Mouse (Mus musculus) hindbrain, postnatal 0 days (tissue): Measurements from ENCODE around the gene Fam171a2. TPM values are rescaled to one million over a fixed set of nuclear protein-coding genes. Genes with fewer than 3 reads are reported as not detected.

Experiments used
- ATAC-seq: fragments of 200-750 bp; cut with Nextera tagmentation; 2 replicates; pipeline ENCODE4 v1.8.0; 2017; ENCODE audit warnings: mild to moderate bottlenecking, moderate TSS enrichment, moderate library complexity
- DNase-seq: peaks from one replicate; pipeline ENCODE4 v3.0.0-alpha.2; 2015; ENCODE audit warnings: low spot score
- H3K27ac ChIP-seq: fragments of 300-500 bp; sonication (generic); 2 replicates; pipeline ENCODE4 v1.5.1; 2014; ENCODE audit warnings: mild to moderate bottlenecking
- H3K27me3 ChIP-seq: fragments of 300-500 bp; sonication (generic); 2 replicates; pipeline ENCODE4 v1.6.1; 2014; ENCODE audit warnings: low read length, mixed read lengths; ENCODE audit not compliant: insufficient read depth
- H3K36me3 ChIP-seq: fragments of 300-500 bp; sonication (generic); 2 replicates; pipeline ENCODE4 v1.6.1; 2014; ENCODE audit warnings: low read length, mixed read lengths; ENCODE audit not compliant: insufficient read depth
- H3K4me1 ChIP-seq: fragments of 300-500 bp; sonication (generic); 2 replicates; pipeline ENCODE4 v1.6.1; 2014; ENCODE audit warnings: antibody characterized with exemption, low read length, mixed read lengths; ENCODE audit not compliant: insufficient read depth
- H3K4me2 ChIP-seq: fragments of 300-500 bp; sonication (generic); 2 replicates; pipeline ENCODE4 v1.6.1; 2014; ENCODE audit warnings: low read depth, mild to moderate bottlenecking, low read length, moderate library complexity, mixed read lengths
- H3K4me3 ChIP-seq: fragments of 300-500 bp; sonication (generic); 2 replicates; pipeline ENCODE4 v1.5.1; 2014; ENCODE audit warnings: low read length
- H3K9ac ChIP-seq: fragments of 300-500 bp; sonication (generic); replicated peaks from 2 replicates; pipeline ENCODE4 v1.6.1; 2014; ENCODE audit warnings: mild to moderate bottlenecking, low read length, moderate library complexity, mixed read lengths
- H3K9me3 ChIP-seq: fragments of 300-500 bp; sonication (generic); 2 replicates; pipeline ENCODE4 v1.6.1; 2016; ENCODE audit warnings: low read length, mixed read lengths
- CTCF ChIP-seq: IDR thresholded peaks from 2 replicates; pipeline ENCODE4 v1.5.1; 2016; ENCODE audit warnings: antibody characterized with exemption, control low read depth, low read depth
- WGBS: fragments of 180-500 bp; shearing (Covaris S2); extraction: QIAGEN DNeasy Blood & Tissue Kit; methylation state at CpG from one replicate; pipeline ENCODE4 v1.1.7; 2014; 5-methylcytosine and 5-hydroxymethylcytosine counted together
- polyA plus RNA-seq: library from polyadenylated mRNA; unstranded; fragments of >200 nt; fragmentation: Nextera tagmentation; extraction: Ambion mirVana; gene quantifications from 2 replicates; pipeline ENCODE4 v1.2.1, GENCODE M21; 2015
- total RNA-seq: library from RNA; depleted of rRNA; stranded (reverse); fragments of >200 nt; gene quantifications from 2 replicates; pipeline ENCODE4 v1.2.3, GENCODE M21; 2014

Fam171a2 gene
- total and polyA plus RNA-seq, 2 experiments from 2014 or later, result 20.6 to 546 TPM

GRCm38 (mm10) chr11:102440255-102440654 is 7.2 kb downstream of the Fam171a2 start:
- DNase-seq (no peak), ATAC-seq (no peak)
- no peak overlapping the region for H3K4me3 ChIP-seq
- no peak overlapping the region for H3K27ac ChIP-seq
- H3K9ac ChIP-seq, result no peak overlapping the region
- H3K4me1 ChIP-seq, result peaks cover 14% of the 10 kb centered on the region; the same call in 1 of the 2 replicates
- TF ChIP-seq CTCF, result no peak
- 74% methylated on average over 8 of the region's 8 CpGs for WGBS
- peaks cover 49% of the 10 kb centered on the region for H3K36me3 ChIP-seq
- no peaks in the 10 kb centered on the region for H3K27me3 ChIP-seq
- no peak overlapping the region for H3K4me2 ChIP-seq
- H3K9me3 ChIP-seq, result no peaks in the 10 kb centered on the region

GRCm38 (mm10) chr11:102439093-102440082 is 8.1 kb downstream of the Fam171a2 start:
- ATAC-seq (no peak), DNase-seq (peak; percentile 33)
- Histone ChIP-seq H3K9me3 (no peaks in the 10 kb centered on the region), H3K9ac (no peak overlapping the region), H3K27me3 (no peaks in the 10 kb centered on the region), H3K36me3 (peaks cover 55% of the 10 kb centered on the region), H3K4me3 (no peak overlapping the region), H3K4me2 (no peak overlapping the region), H3K27ac (no peak overlapping the region), H3K4me1 (0 out of 2 replicates have a peak, but pooled peaks cover 8% of the 10 kb centered on the region)
- 69% methylated on average over 14 of the region's 14 CpGs for WGBS
- no peak for TF ChIP-seq CTCF

GRCm38 (mm10) chr11:102438212-102439092 is 9.0 kb downstream of the Fam171a2 start:
- H3K27ac ChIP-seq, result peak overlapping the region; percentile 65; the same call in 1 of the 2 replicates
- peak overlapping the region; percentile 32 for H3K4me3 ChIP-seq
- peak; percentile 85 for TF ChIP-seq CTCF
- H3K4me2 ChIP-seq, result peak overlapping the region; percentile 69
- H3K27me3 ChIP-seq, result no peaks in the 10 kb centered on the region
- no peaks in the 10 kb centered on the region for H3K9me3 ChIP-seq
- peaks cover 55% of the 10 kb centered on the region for H3K36me3 ChIP-seq
- peak; percentile 38 for ATAC-seq
- peak; percentile 91 for DNase-seq
- H3K9ac ChIP-seq, result peak overlapping the region; percentile 55; the same call in 1 of the 2 replicates
- H3K4me1 ChIP-seq, result 0 out of 2 replicates have a peak, but pooled peaks cover 8% of the 10 kb centered on the region
- WGBS, result 11% methylated on average over 77 of the region's 77 CpGs

- Histone ChIP-seq H3K27me3 (no peaks in the 10 kb centered on the region), H3K9me3 (no peaks in the 10 kb centered on the region), H3K9ac (peak overlapping the region; percentile 55), H3K27ac (peak overlapping the region; percentile 65; the same call in 1 of the 2 replicates), H3K4me2 (peak overlapping the region; percentile 69), H3K4me3 (peak overlapping the region; percentile 32), H3K36me3 (peaks cover 49% of the 10 kb centered on the region), H3K4me1 (0 out of 2 replicates have a peak, but pooled peaks cover 15% of the 10 kb centered on the region)
- ATAC-seq, result peak; percentile 36
- TF ChIP-seq CTCF, result peak; percentile 51
- WGBS, result 9% methylated on average over 87 of the region's 87 CpGs
- DNase-seq, result peak; percentile 81
Measured at GRCm38 (mm10) chr11:102437120-102438061, 10.1 kb downstream of the Fam171a2 start.

- Histone ChIP-seq H3K9ac (no peak overlapping the region), H3K27ac (no peak overlapping the region), H3K9me3 (no peaks in the 10 kb centered on the region), H3K4me1 (0 out of 2 replicates have a peak, but pooled peaks cover 15% of the 10 kb centered on the region), H3K4me3 (no peak overlapping the region), H3K36me3 (peaks cover 44% of the 10 kb centered on the region), H3K27me3 (no peaks in the 10 kb centered on the region), H3K4me2 (no peak overlapping the region)
- 80% methylated on average over 10 of the region's 10 CpGs for WGBS
- no peak for TF ChIP-seq CTCF
- ATAC-seq, result no peak
- no peak for DNase-seq
Measured at GRCm38 (mm10) chr11:102436471-102436790, 11.1 kb downstream of the Fam171a2 start.
